Mouse (Mus musculus): ENCODE measurements around the gene Trpm4. TPM values are rescaled to one million over a fixed set of nuclear protein-coding genes. Genes with fewer than 3 reads are reported as not detected.

Trpm4 gene
- 3.2 and 10.8 TPM in 2 replicates for total RNA-seq (2017)

GRCm38 (mm10) chr7:45333431-45333982 lies at the start of gene Trpm4:
Gene Trpm4 (minus strand): TSS chr7:45333780.
- peak; percentile 78 to 81 for ATAC-seq (replicated peaks in 1 of 2; ENCODE audit: insufficient read depth in 1 of 2, low FRiP score in 2 of 2, low TSS enrichment in 1 of 2, low read depth in 1 of 2, poor library complexity in 2 of 2, severe bottlenecking in 2 of 2)

DNA sequence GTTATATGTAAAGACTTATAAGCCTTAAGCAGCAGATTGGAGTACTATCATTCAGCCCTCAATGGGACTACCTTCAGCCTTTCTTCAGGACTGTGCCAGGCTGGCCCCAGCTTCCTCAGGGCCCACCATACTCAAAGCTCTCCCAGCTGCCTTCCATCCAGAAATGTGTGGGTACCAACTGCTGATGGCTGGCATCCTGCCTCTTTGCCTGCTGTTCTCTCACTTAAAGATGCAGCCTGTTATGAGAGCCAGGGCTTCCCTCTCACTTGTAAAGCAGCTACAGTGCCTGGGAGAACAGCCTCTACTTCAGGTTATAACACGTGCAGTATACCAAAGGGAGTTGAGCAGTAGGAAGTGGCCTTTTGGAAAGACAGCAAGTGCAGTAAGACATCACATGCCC lies 42.5 kb upstream of the Trpm4 start:
- ATAC-seq (replicated peaks in 1 of 2; ENCODE audit: insufficient read depth in 1 of 2, low FRiP score in 2 of 2, low TSS enrichment in 1 of 2, low read depth in 1 of 2, poor library complexity in 2 of 2, severe bottlenecking in 2 of 2): no peak

- no peak for ATAC-seq (replicated peaks in 1 of 2; ENCODE audit: insufficient read depth in 1 of 2, low FRiP score in 2 of 2, low TSS enrichment in 1 of 2, low read depth in 1 of 2, poor library complexity in 2 of 2, severe bottlenecking in 2 of 2)
Measured at GRCm38 (mm10) chr7:45374620-45375019, 41.0 kb upstream of the Trpm4 start.

- no peak for ATAC-seq (replicated peaks in 1 of 2; ENCODE audit: insufficient read depth in 1 of 2, low FRiP score in 2 of 2, low TSS enrichment in 1 of 2, low read depth in 1 of 2, poor library complexity in 2 of 2, severe bottlenecking in 2 of 2)
Measured at GRCm38 (mm10) chr7:45372371-45372770, 38.8 kb upstream of the Trpm4 start.

GRCm38 (mm10) chr7:45370475-45371311 lies 37.1 kb upstream of the Trpm4 start, which contains the start of gene Lin7b:
Gene Lin7b (minus strand): TSS chr7:45370583.
- ATAC-seq (replicated peaks in 1 of 2; ENCODE audit: insufficient read depth in 1 of 2, low FRiP score in 2 of 2, low TSS enrichment in 1 of 2, low read depth in 1 of 2, poor library complexity in 2 of 2, severe bottlenecking in 2 of 2): peak; percentile 75 to 76

DNA sequence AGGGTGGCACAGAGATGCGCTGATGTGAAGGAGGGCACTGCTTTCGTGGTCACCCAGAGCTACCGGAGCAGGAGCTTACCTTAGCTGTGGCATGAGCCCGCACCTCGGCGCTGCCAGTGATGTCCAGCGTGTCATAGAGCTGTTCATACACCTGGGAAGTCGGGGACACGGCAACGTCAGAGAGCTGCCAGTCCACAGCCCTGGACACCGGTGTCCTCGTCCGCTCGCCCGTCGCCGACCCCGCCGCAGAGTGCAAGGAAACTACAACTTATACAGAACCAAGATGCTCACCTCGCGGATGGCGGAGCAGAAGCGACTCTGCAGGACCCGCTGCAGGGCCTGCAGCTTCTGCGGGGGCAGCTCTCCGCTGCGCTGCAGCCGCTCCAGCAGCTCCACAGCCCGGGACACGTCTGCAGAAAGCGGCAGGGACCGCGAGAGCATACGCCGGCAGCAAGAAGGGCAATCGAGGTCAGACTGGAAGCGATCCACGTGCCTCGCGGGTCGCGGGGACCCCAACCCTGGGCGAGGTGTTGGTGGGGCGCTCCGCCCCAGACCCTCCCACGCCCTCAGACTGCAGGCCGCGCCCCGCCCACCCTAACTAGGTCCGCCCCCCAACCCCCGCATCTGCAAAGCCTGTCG lies 36.4 kb upstream of the Trpm4 start:
- ATAC-seq (replicated peaks in 1 of 2; ENCODE audit: insufficient read depth in 1 of 2, low FRiP score in 2 of 2, low TSS enrichment in 1 of 2, low read depth in 1 of 2, poor library complexity in 2 of 2, severe bottlenecking in 2 of 2): no peak

DNA sequence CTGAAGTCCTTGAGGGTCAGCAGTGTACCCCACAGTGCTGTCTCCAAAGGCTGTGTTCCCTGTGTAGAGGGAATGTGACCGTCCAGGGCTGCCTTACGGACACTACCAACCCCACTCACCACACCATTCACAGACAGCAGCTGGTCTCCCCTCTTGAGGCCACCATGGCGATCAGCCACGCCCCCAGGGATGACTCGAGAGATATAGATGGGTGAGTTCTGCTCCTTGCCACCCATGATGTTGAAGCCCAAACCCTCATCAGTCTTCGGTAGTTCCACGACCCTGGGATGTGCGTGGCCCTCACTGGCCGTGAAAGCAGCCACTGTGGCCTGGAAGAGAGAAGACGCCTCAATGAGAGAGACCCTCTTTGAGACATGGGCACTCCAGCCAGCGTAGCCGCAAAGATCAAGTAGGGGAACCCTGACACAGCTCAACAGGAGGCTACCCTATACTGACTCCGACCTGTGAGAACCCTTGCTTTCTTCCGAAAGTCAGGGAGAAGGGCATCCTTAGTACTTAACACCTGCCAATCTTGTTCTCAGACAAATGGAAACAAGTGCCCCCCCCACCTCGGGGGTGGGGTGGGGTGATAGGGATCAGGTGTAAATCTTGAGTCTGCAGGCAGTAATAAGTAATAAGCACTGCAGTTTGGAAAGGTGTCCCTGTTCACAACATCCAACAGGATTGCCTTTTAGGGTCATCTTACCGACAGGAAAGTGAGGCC lies 35.6 kb upstream of the Trpm4 start:
- no peak for ATAC-seq (replicated peaks in 1 of 2; ENCODE audit: insufficient read depth in 1 of 2, low FRiP score in 2 of 2, low TSS enrichment in 1 of 2, low read depth in 1 of 2, poor library complexity in 2 of 2, severe bottlenecking in 2 of 2)

DNA sequence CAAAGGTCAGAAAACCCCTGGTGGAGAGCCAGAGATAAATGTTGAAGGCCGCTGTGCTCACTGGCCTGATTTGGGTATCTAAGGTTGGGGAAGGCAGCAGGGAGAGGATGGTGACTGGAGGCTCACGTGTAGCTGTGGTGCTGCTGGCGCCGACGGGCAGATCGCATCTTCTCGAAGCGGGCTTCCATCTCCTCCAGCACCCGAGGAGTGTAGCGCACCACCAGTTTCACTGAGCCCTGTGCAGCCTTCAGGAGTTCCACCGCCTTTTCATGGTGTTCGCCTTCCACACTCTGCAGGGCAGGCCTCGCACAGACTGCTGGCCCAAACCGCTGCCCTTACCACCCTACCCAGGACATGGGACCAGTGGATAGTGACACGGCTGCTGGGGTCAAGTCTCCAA lies 34.6 kb upstream of the Trpm4 start:
- ATAC-seq (replicated peaks in 1 of 2; ENCODE audit: insufficient read depth in 1 of 2, low FRiP score in 2 of 2, low TSS enrichment in 1 of 2, low read depth in 1 of 2, poor library complexity in 2 of 2, severe bottlenecking in 2 of 2): no peak

GRCm38 (mm10) chr7:45367020-45367880 lies 33.7 kb upstream of the Trpm4 start:
- ATAC-seq (replicated peaks in 1 of 2; ENCODE audit: insufficient read depth in 1 of 2, low FRiP score in 2 of 2, low TSS enrichment in 1 of 2, low read depth in 1 of 2, poor library complexity in 2 of 2, severe bottlenecking in 2 of 2): peak; percentile 87 to 88

GRCm38 (mm10) chr7:45366652-45367019 lies 33.1 kb upstream of the Trpm4 start, which contains the start of gene Ppfia3:
Gene Ppfia3 (minus strand): TSS chr7:45367019.
- no peak for ATAC-seq (replicated peaks in 1 of 2; ENCODE audit: insufficient read depth in 1 of 2, low FRiP score in 2 of 2, low TSS enrichment in 1 of 2, low read depth in 1 of 2, poor library complexity in 2 of 2, severe bottlenecking in 2 of 2)

DNA sequence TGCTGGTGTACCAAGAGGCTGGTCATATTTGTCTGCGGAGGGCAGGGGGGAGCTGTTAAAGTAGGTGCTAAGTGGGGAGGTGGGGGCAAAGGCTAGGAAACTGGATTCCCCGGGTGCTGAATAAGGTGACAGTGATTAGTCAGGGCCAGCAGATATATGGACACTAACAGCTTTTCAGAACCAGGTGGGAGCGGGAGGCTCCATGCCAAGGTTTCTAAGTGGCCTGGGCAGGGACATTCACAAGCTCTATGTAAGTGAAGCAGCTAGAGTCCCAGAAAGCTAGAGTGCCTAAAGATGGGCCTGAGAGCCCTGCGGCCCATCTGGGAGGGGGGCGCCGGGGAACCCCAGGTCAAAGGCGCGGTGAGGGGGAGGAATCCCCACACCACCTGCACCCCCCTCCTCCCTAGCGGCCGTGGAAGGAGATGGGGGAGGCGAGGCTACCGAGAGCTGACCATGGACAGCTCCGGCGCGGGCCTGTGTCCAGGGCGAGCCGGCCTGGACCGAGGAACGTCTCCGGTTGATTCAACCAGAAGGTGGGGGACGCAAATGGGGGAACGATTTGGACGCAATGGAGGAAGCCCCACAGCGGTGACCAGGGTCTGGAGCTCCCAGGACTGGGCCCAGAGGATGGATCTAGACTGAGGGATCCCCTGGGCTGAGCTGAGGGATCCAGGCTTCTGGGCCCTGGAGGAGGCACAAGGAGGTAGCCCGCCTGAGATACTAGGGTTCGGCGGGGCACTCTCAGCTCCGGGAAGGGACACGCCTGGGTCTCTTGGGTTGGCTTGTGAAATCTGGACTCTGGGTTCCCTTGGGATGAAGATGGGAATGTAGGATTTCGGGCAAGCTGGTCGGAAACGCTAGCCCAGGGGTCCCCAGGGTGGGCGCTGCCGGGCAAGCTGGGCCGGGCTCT lies 32.4 kb upstream of the Trpm4 start:
- ATAC-seq (replicated peaks in 1 of 2; ENCODE audit: insufficient read depth in 1 of 2, low FRiP score in 2 of 2, low TSS enrichment in 1 of 2, low read depth in 1 of 2, poor library complexity in 2 of 2, severe bottlenecking in 2 of 2): no peak

DNA sequence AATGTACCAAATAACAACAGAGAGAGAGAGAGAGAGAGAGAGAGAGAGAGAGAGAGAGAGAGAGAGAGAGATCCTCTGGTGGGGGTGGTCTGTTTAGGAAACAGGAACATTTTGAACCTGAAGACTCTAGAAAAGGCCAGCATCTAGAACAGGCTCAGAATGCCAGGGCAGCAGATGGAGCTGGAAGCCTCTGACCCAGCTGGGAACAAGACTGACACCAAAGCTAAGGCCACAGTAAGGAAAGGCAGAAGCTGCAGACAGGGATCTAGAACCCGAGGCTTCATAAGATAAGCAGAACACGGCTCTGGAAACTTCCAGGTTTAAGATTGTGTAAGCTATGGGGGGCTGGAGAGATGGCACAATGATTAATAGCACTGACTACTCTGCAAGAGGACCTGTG lies 30.4 kb upstream of the Trpm4 start:
- no peak for ATAC-seq (replicated peaks in 1 of 2; ENCODE audit: insufficient read depth in 1 of 2, low FRiP score in 2 of 2, low TSS enrichment in 1 of 2, low read depth in 1 of 2, poor library complexity in 2 of 2, severe bottlenecking in 2 of 2)

DNA sequence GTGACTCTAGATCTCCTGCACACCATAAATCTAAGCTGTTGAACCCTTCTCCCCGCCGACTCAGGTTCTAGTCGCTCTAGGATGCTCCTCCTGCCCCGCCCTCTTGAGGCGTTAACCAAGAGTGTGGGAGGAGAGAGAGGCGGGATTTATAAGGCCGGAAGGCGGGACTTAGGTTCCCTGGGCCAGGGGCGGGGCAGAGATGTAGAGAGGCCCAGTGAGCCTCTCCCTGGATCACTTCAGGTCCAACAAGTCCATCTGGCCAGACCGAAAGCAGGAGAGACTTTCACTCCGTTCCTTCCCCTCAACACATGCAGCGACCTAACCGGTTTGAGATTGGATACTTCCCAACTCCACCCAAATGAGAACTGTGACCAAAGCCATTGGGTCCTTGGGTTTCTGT lies 29.2 kb upstream of the Trpm4 start:
- 0 out of 4 replicates have a peak, but pooled peaks of 1 of the 2 experiments have one; percentile 15 for ATAC-seq (replicated peaks in 1 of 2; ENCODE audit: insufficient read depth in 1 of 2, low FRiP score in 2 of 2, low TSS enrichment in 1 of 2, low read depth in 1 of 2, poor library complexity in 2 of 2, severe bottlenecking in 2 of 2)

DNA sequence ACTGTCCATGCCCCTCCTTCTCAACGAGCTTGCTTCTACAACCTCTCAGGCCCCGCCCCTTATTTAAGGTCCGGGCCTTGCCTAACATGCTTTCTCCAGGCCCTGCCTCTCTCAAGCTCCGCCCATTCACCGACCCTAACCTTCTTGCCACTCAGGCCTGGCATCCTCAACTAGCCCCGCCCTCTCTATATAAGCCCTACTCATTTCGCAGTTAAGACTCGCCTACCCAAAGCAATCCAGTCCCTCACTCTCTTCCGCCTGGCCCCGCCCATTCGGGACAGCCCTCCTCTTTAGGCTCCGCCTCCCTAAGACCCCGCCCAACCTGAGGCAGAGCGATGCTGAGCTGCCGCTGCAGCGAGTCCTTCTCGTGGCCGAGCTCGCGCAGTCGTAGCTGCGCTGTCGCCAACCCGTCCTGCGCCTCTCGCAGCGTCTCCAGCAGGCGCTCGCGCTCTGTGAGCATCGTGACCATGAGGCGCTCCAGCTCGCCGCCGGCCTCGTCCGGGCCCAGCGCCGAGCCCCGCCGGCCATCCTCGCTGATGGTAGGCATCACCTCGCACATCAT lies 27.7 kb upstream of the Trpm4 start:
- peak; percentile 57 to 70 for ATAC-seq (replicated peaks in 1 of 2; ENCODE audit: insufficient read depth in 1 of 2, low FRiP score in 2 of 2, low TSS enrichment in 1 of 2, low read depth in 1 of 2, poor library complexity in 2 of 2, severe bottlenecking in 2 of 2)

DNA sequence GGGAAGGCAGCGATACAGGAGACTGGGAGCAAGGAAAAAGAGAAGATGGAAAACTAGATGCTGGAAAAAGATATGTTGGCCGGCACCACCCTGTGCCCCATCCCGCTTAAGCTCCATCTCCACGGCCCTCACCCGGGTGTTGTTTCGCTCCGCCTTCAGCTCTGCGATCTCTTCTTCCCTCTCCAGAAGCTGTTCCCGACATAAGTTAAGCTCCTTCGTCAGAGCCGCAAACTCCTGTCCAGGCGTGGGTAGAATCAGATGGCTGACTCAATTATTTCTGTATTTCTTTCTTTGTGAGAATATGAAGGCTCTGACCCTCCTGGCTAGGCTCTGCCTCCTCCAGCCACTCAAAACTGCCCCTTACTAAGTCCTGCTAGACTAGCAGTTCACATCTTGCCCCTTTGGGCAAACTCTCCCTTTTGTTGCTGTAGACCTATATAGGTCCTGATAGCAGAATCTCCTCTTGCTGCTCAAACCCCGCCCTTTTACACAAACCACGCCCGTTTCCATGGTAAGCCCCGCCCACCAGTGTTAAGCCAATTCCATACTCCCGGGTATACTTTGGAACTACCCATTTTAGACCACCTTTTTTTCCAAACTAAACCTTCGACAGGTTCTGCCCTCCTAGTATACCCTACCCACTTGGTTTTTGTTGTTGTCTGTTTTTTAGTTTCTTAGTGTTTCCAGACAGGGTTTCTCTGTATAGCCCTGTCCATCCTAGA lies 27.0 kb upstream of the Trpm4 start:
- ATAC-seq (replicated peaks in 1 of 2; ENCODE audit: insufficient read depth in 1 of 2, low FRiP score in 2 of 2, low TSS enrichment in 1 of 2, low read depth in 1 of 2, poor library complexity in 2 of 2, severe bottlenecking in 2 of 2): no peak

All from hematopoietic stem cell, adult 5-6 weeks (primary cell).